Mouse (Mus musculus) E14TG2a.4 (cell line): ENCODE data around the gene 2610528J11Rik.
A peak's percentile ranks its signal among the peaks of the same experiment; 100 is the strongest.

Experiments
- H3K27me3 ChIP-seq: 2 replicates; pipeline ENCODE4 v1.6.1; 2014; ENCODE audit warnings: low read length, control low read depth; ENCODE audit not compliant: insufficient read depth
- H3K36me3 ChIP-seq: 2 replicates; pipeline ENCODE4 v1.6.1; 2014; ENCODE audit warnings: low read length, control low read depth; ENCODE audit not compliant: insufficient read depth
- H3K4me1 ChIP-seq: replicated peaks from 2 replicates; pipeline ENCODE4 v1.6.1; 2014; ENCODE audit warnings: low read depth, low read length, control low read depth
- H3K4me3 ChIP-seq: replicated peaks from 2 replicates; pipeline ENCODE4 v1.5.1; 2014; ENCODE audit warnings: mild to moderate bottlenecking, low read length
- H3K9me3 ChIP-seq: 2 replicates; pipeline ENCODE4 v1.6.1; 2014; ENCODE audit warnings: low read length, control low read depth
- CTCF ChIP-seq: conservative IDR thresholded peaks from 2 replicates; pipeline ENCODE4 v1.5.1; 2014; ENCODE audit warnings: low read length
- NANOG ChIP-seq: IDR thresholded peaks from 2 replicates; pipeline ENCODE4 v1.6.1; 2014; ENCODE audit warnings: borderline replicate concordance, low read length, mixed read lengths
- POU5F1 ChIP-seq: IDR thresholded peaks from 2 replicates; pipeline ENCODE4 v1.6.1; 2014; ENCODE audit warnings: low read length, borderline replicate concordance

Gene 2610528J11Rik

GRCm38 (mm10) chr4:118532663-118533062 lies 5.9 kb downstream of the 2610528J11Rik start:
- H3K4me1 ChIP-seq: peaks cover 61% of the 10 kb centered on the region
- no peak for TF ChIP-seq POU5F1
- no peak for TF ChIP-seq NANOG
- no peak for TF ChIP-seq CTCF
- H3K9me3 ChIP-seq: no peaks in the 10 kb centered on the region
- no peaks in the 10 kb centered on the region for H3K36me3 ChIP-seq
- H3K27me3 ChIP-seq: peaks cover 32% of the 10 kb centered on the region
- H3K4me3 ChIP-seq: no peak overlapping the region

- Histone ChIP-seq H3K4me1 (peaks cover 61% of the 10 kb centered on the region), H3K9me3 (no peaks in the 10 kb centered on the region), H3K4me3 (no peak overlapping the region), H3K27me3 (peaks cover 37% of the 10 kb centered on the region), H3K36me3 (no peaks in the 10 kb centered on the region)
- TF ChIP-seq POU5F1 (no peak), NANOG (no peak), CTCF (no peak)
These were observed 6.4 kb downstream of the 2610528J11Rik start for GRCm38 (mm10) chr4:118533156-118533555.

- H3K4me1 ChIP-seq: peaks cover 59% of the 10 kb centered on the region
- peaks cover 42% of the 10 kb centered on the region for H3K27me3 ChIP-seq
- no peaks in the 10 kb centered on the region for H3K36me3 ChIP-seq
- no peak for TF ChIP-seq POU5F1
- H3K9me3 ChIP-seq: no peaks in the 10 kb centered on the region
- no peak overlapping the region for H3K4me3 ChIP-seq
These were observed 6.8 kb downstream of the 2610528J11Rik start for GRCm38 (mm10) chr4:118533605-118534004.

GRCm38 (mm10) chr4:118535610-118536009 lies 8.8 kb downstream of the 2610528J11Rik start:
- no peak overlapping the region for H3K4me3 ChIP-seq
- peaks cover 64% of the 10 kb centered on the region for H3K4me1 ChIP-seq
- peaks cover 52% of the 10 kb centered on the region for H3K27me3 ChIP-seq
- no peaks in the 10 kb centered on the region for H3K36me3 ChIP-seq
- H3K9me3 ChIP-seq: no peaks in the 10 kb centered on the region
- TF ChIP-seq POU5F1 (no peak), NANOG (no peak), CTCF (no peak)

- no peaks in the 10 kb centered on the region for H3K9me3 ChIP-seq
- TF ChIP-seq POU5F1: no peak
- TF ChIP-seq NANOG: no peak
- TF ChIP-seq CTCF: no peak
- peaks cover 69% of the 10 kb centered on the region for H3K27me3 ChIP-seq
- peaks cover 71% of the 10 kb centered on the region for H3K4me1 ChIP-seq
- H3K4me3 ChIP-seq: no peak overlapping the region
- H3K36me3 ChIP-seq: 0 out of 2 replicates have a peak, but pooled peaks cover 4% of the 10 kb centered on the region
These were observed 11.0 kb downstream of the 2610528J11Rik start for GRCm38 (mm10) chr4:118537801-118538200.

GRCm38 (mm10) chr4:118539904-118540303 lies 13.1 kb downstream of the 2610528J11Rik start:
- TF ChIP-seq NANOG (peak; percentile 83), CTCF (no peak), POU5F1 (peak; percentile 13; the same call in 1 of the 2 replicates)
- Histone ChIP-seq H3K9me3 (no peaks in the 10 kb centered on the region), H3K36me3 (0 out of 2 replicates have a peak, but pooled peaks cover 4% of the 10 kb centered on the region), H3K27me3 (peaks cover 60% of the 10 kb centered on the region), H3K4me1 (peaks cover 79% of the 10 kb centered on the region), H3K4me3 (peak overlapping the region; percentile 20; the same call in 1 of the 2 replicates)

- TF ChIP-seq POU5F1 (no peak), NANOG (no peak), CTCF (no peak)
- 0 out of 2 replicates have a peak, but pooled peaks cover 4% of the 10 kb centered on the region for H3K36me3 ChIP-seq
- H3K4me3 ChIP-seq: peak overlapping the region; percentile 77
- H3K9me3 ChIP-seq: no peaks in the 10 kb centered on the region
- H3K27me3 ChIP-seq: peaks cover 43% of the 10 kb centered on the region
- H3K4me1 ChIP-seq: peaks cover 73% of the 10 kb centered on the region
These were observed 15.8 kb downstream of the 2610528J11Rik start for GRCm38 (mm10) chr4:118542510-118543157.

GRCm38 (mm10) chr4:118543158-118543530 lies 16.3 kb downstream of the 2610528J11Rik start:
- peak overlapping the region; percentile 77 for H3K4me3 ChIP-seq
- H3K27me3 ChIP-seq: peaks cover 38% of the 10 kb centered on the region
- peaks cover 70% of the 10 kb centered on the region for H3K4me1 ChIP-seq
- TF ChIP-seq CTCF (no peak), POU5F1 (no peak), NANOG (no peak)
- H3K36me3 ChIP-seq: 0 out of 2 replicates have a peak, but pooled peaks cover 4% of the 10 kb centered on the region
- H3K9me3 ChIP-seq: no peaks in the 10 kb centered on the region

- peaks cover 32% of the 10 kb centered on the region for H3K27me3 ChIP-seq
- TF ChIP-seq NANOG (no peak), CTCF (no peak), POU5F1 (no peak)
- 0 out of 2 replicates have a peak, but pooled peaks cover 4% of the 10 kb centered on the region for H3K36me3 ChIP-seq
- H3K4me3 ChIP-seq: peak within 1 kb of the TSS; percentile 77
- H3K4me1 ChIP-seq: peaks cover 67% of the 10 kb centered on the region
- no peaks in the 10 kb centered on the region for H3K9me3 ChIP-seq
These were observed 16.9 kb downstream of the 2610528J11Rik start, which contains the start of gene Tmem125 for GRCm38 (mm10) chr4:118543592-118544260. Gene Tmem125 (minus strand): TSS chr4:118544044.
